ENCODE assay signal across 8 mouse cellular contexts in the genomic region with DNA sequence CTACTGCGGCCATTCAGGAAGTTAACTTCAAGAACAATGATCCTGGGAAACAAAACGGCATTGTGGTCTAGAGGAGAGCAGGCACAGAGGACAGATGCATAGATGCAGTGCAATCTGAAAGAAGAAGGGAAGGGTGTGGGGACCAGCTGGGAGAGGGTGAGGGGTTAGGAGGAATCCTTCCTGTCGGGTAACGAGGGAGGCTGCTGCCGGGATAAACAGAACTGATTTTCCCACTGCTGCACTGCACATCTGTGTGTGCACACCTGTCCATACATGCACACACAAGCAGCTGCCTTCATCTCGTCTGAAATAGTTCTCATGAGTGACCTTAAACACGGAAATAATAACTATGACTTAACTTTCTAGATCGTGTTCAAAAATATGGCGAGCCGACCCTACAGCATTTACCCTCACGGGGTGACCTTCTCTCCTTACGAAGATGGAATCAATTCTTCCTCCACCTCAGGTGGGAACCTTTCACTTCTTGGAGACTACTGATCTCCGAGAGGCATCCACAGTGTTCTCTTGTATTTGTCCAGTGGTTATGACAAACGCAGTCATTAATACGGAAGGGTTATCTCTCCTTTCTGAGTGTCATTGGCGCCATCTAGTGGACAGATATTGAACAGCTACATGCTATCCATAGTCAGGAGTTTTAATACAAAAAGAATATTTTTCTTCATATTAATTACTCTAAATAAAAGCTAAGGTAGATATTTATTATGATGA. TPM values are rescaled to one million over a fixed set of nuclear protein-coding genes. Genes with fewer than 3 reads are reported as not detected.
DNase-seq lines count a peak whose midpoint lies in the region; ATAC-seq and TF ChIP-seq lines count a peak whose summit lies in the region.

No protein-coding gene starts in this region.

- H3K9me3 ChIP-seq in E14TG2a.4 (ENCODE audit: low read length) = no peaks in the 10 kb centered on the region
- no peaks in the 10 kb centered on the region for H3K9me3 ChIP-seq in embryonic facial prominence, embryonic 15.5 days (replicated peaks)
- no peaks in the 10 kb centered on the region; the same call in 1 of the 2 replicates for H3K9me3 ChIP-seq in heart, embryonic 16.5 days (replicated peaks; ENCODE audit: control insufficient read depth, low read length)
- no peaks in the 10 kb centered on the region for H3K9me3 ChIP-seq in neural tube, embryonic 15.5 days (replicated peaks)

- no peak for ATAC-seq in embryonic facial prominence, embryonic 15.5 days (ENCODE audit: insufficient number of reproducible peaks, low FRiP score, low TSS enrichment, low read depth)
- ATAC-seq in heart, embryonic 16.5 days (replicated peaks; ENCODE audit: extremely low read depth, insufficient read depth, low FRiP score) = no peak
- ATAC-seq in neural tube, embryonic 15.5 days (ENCODE audit: low FRiP score) = peak; percentile 88

- no peaks in the 10 kb centered on the region for H3K36me3 ChIP-seq in E14TG2a.4 (ENCODE audit: insufficient read depth, low read length)
- H3K36me3 ChIP-seq in embryonic facial prominence, embryonic 15.5 days = no peaks in the 10 kb centered on the region
- no peaks in the 10 kb centered on the region for H3K36me3 ChIP-seq in heart, embryonic 16.5 days (ENCODE audit: control insufficient read depth, insufficient read depth)
- H3K36me3 ChIP-seq in neural tube, embryonic 15.5 days = no peaks in the 10 kb centered on the region

- peaks cover 6% of the 10 kb centered on the region; the same call in 1 of the 2 replicates for H3K4me1 ChIP-seq in E14TG2a.4 (replicated peaks; ENCODE audit: low read depth, low read length)
- 0 out of 2 replicates have a peak, but pooled peaks cover 4% of the 10 kb centered on the region for H3K4me1 ChIP-seq in embryonic facial prominence, embryonic 15.5 days
- no peaks in the 10 kb centered on the region for H3K4me1 ChIP-seq in heart, embryonic 16.5 days (ENCODE audit: control insufficient read depth, insufficient read depth, low read length)
- peaks cover 2% of the 10 kb centered on the region; the same call in 1 of the 2 replicates for H3K4me1 ChIP-seq in lung, adult 2 months (ENCODE audit: control insufficient read depth, insufficient read depth, low read length)
- H3K4me1 ChIP-seq in neural tube, embryonic 15.5 days = peaks cover 5% of the 10 kb centered on the region

- WGBS in embryonic facial prominence, embryonic 15.5 days = 32% methylated on average over 16 of the region's 16 CpGs
- WGBS in heart, embryonic 16.5 days = 45% methylated on average over 16 of the region's 16 CpGs
- 31% methylated on average over 16 of the region's 16 CpGs for WGBS in lung, adult 2 months
- 46% methylated on average over 16 of the region's 16 CpGs for WGBS in neural tube, embryonic 15.5 days

- no peak overlapping the region for H3K9ac ChIP-seq in embryonic facial prominence, embryonic 15.5 days
- no peak overlapping the region for H3K9ac ChIP-seq in heart, embryonic 16.5 days (ENCODE audit: low read length)
- no peak overlapping the region; the same call in 1 of the 2 replicates for H3K9ac ChIP-seq in neural tube, embryonic 15.5 days (replicated peaks)

- no peak overlapping the region for H3K4me3 ChIP-seq in E14TG2a.4 (replicated peaks; ENCODE audit: low read length)
- H3K4me3 ChIP-seq in embryonic facial prominence, embryonic 15.5 days (replicated peaks) = peak overlapping the region; percentile 36
- H3K4me3 ChIP-seq in heart, embryonic 16.5 days (ENCODE audit: low read length) = peak overlapping the region; percentile 21
- peak overlapping the region; percentile 52 for H3K4me3 ChIP-seq in lung, adult 2 months (replicated peaks; ENCODE audit: extremely low read depth, low read depth, low read length)
- H3K4me3 ChIP-seq in neural tube, embryonic 15.5 days (replicated peaks) = peak overlapping the region; percentile 25

- peak; percentile 54 to 76 for DNase-seq in adrenal gland, postnatal 36 days
- peak; percentile 56 to 62 for DNase-seq in kidney, postnatal 4 days
- peak; percentile 24 for DNase-seq in lung, adult 2 months
- peak; percentile 7 to 32 for DNase-seq in thymus, postnatal 36 days

- TF ChIP-seq POLR2A in lung, adult 2 months (IDR thresholded peaks at IDR 0.05; ENCODE audit: borderline replicate concordance, extremely low read depth, low read depth, low read length) = no peak

- H3K27ac ChIP-seq in embryonic facial prominence, embryonic 15.5 days (replicated peaks) = no peak overlapping the region
- no peak overlapping the region for H3K27ac ChIP-seq in heart, embryonic 16.5 days (ENCODE audit: low read length)
- H3K27ac ChIP-seq in neural tube, embryonic 15.5 days (replicated peaks) = no peak overlapping the region

- H3K27me3 ChIP-seq in E14TG2a.4 (ENCODE audit: insufficient read depth, low read length) = no peaks in the 10 kb centered on the region
- no peaks in the 10 kb centered on the region for H3K27me3 ChIP-seq in embryonic facial prominence, embryonic 15.5 days
- H3K27me3 ChIP-seq in heart, embryonic 16.5 days (ENCODE audit: control insufficient read depth, insufficient read depth, low read length) = no peaks in the 10 kb centered on the region
- H3K27me3 ChIP-seq in neural tube, embryonic 15.5 days (replicated peaks) = no peaks in the 10 kb centered on the region

- H3K4me2 ChIP-seq in embryonic facial prominence, embryonic 15.5 days (replicated peaks) = peak overlapping the region; percentile 46
- H3K4me2 ChIP-seq in heart, embryonic 16.5 days (ENCODE audit: low read depth, low read length) = peak overlapping the region; percentile 49
- H3K4me2 ChIP-seq in neural tube, embryonic 15.5 days = peak overlapping the region; percentile 50

- peak; percentile 96 for TF ChIP-seq CTCF in E14TG2a.4 (conservative IDR thresholded peaks at IDR 0.05; ENCODE audit: low read length)
- peak; percentile 43; the same call in 1 of the 2 replicates for TF ChIP-seq CTCF in lung, adult 2 months (IDR thresholded peaks at IDR 0.05; ENCODE audit: insufficient read depth, low read length)

RNA-seq across cellular contexts. Expression of gene F5, which starts 32.7 kb away (rescaled TPM):
- total RNA-seq in adrenal gland, postnatal 36 days (2021) = 10 to 100 TPM in 1 of 2 experiments, 1 to 10 TPM in 1; 2.3 to 10.6 TPM
- polyA plus RNA-seq in embryonic facial prominence, embryonic 15.5 days (2015; fragmentation: Nextera tagmentation; extraction: Ambion mirVana) = 0.11 and 0.26 TPM in 2 replicates
- 0.21 TPM in 2 replicates for polyA plus RNA-seq in heart, embryonic 16.5 days (2015; fragmentation: Nextera tagmentation; extraction: Ambion mirVana)
- 0.84 and 1.8 TPM in 2 replicates for polyA plus RNA-seq in lung, adult 2 months (2012; rRNA removed)
- polyA plus RNA-seq in neural tube, embryonic 15.5 days (2015; fragmentation: Nextera tagmentation; extraction: Ambion mirVana) = 0.10 and 0.26 TPM in 2 replicates
